Mouse (Mus musculus) testis, adult 2 months (tissue): Measurements from ENCODE around the gene Anxa4. TPM values are rescaled to one million over a fixed set of nuclear protein-coding genes. Genes with fewer than 3 reads are reported as not detected.

Source experiments
- H3K27ac ChIP-seq: fragments of 200-500 bp; 2 replicates; pipeline ENCODE4 v1.5.1; 2012; ENCODE audit warnings: low read depth, low read length; ENCODE audit not compliant: control insufficient read depth, insufficient read depth
- H3K27me3 ChIP-seq: fragments of 200-500 bp; 2 replicates; pipeline ENCODE4 v1.6.1; 2012; ENCODE audit warnings: mild to moderate bottlenecking, low read length, moderate library complexity; ENCODE audit not compliant: control insufficient read depth, insufficient read depth
- H3K36me3 ChIP-seq: fragments of 200-500 bp; 2 replicates; pipeline ENCODE4 v1.6.1; 2012; ENCODE audit warnings: mild to moderate bottlenecking, low read length; ENCODE audit not compliant: control insufficient read depth, insufficient read depth
- H3K4me1 ChIP-seq: fragments of 200-500 bp; 2 replicates; pipeline ENCODE4 v1.6.1; 2012; ENCODE audit warnings: low read length; ENCODE audit not compliant: control insufficient read depth, insufficient read depth
- H3K4me3 ChIP-seq: fragments of 200-500 bp; 2 replicates; pipeline ENCODE4 v1.5.1; 2012; ENCODE audit warnings: low read depth, mild to moderate bottlenecking, low read length, moderate library complexity, mixed read lengths; ENCODE audit not compliant: control insufficient read depth
- CTCF ChIP-seq: fragments of 200-500 bp; IDR thresholded peaks from 2 replicates; pipeline ENCODE4 v1.5.1; 2012; ENCODE audit warnings: low read depth, mild to moderate bottlenecking, inconsistent platforms, low read length, moderate library complexity; ENCODE audit not compliant: control insufficient read depth, insufficient read depth, insufficient replicate concordance
- POLR2A ChIP-seq: fragments of 200-500 bp; IDR thresholded peaks from 2 replicates; pipeline ENCODE4 v1.6.1; 2012; ENCODE audit warnings: low read depth, mild to moderate bottlenecking, inconsistent platforms, low read length, moderate library complexity; ENCODE audit not compliant: control insufficient read depth
- polyA plus RNA-seq: library from polyadenylated mRNA; depleted of rRNA; stranded (reverse); fragments of >200 nt; gene quantifications from 2 replicates; pipeline ENCODE4 v1.2.3, GENCODE M21; 2012

Gene Anxa4
- polyA plus RNA-seq, 1 experiment: 5.7 TPM

DNA sequence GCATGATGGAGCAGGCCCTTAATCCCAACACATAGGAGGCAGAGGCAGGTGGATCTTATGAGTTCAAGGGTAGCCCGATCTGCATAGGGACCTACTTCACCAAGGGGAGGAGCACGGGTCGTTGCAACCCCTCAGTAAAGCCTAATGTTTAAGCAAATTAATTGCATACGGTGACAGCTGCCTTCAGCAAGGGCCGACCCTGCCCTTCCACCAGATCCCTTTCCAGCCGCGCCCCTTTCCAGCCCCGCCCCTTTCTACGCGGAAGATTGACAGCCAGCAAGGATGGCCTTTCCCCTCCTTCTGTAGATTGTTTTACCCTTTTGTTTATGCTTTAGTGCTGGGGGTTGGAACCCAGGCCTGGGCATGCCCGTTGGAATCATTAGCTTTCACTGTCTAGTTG lies 8.0 kb upstream of the Anxa4 start:
- H3K36me3 ChIP-seq: no peaks in the 10 kb centered on the region
- H3K27me3 ChIP-seq: no peaks in the 10 kb centered on the region
- TF ChIP-seq POLR2A: no peak
- TF ChIP-seq CTCF: no peak

DNA sequence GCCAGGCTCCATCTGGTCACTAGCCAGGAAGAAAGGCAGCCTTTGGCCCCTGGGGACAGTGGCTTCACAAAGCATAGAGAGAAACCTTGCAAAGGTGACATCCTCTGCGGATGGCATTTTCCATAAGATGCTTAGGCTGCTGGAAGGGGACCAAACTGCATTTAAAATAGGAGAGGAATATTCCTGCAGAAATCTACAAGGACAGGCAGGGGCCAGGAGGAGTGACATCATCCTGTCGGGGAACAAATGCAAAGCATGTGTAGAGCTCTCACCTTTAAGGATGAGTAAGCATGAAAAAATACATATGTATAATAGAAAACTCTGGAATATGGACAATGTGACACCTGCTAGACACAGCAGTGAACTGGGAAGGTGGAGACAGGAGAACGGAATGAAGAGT lies 7.1 kb upstream of the Anxa4 start:
- no peak for TF ChIP-seq POLR2A
- no peak for TF ChIP-seq CTCF
- Histone ChIP-seq H3K36me3 (no peaks in the 10 kb centered on the region), H3K27ac (no peak overlapping the region), H3K4me1 (peaks cover 2% of the 10 kb centered on the region; the same call in 1 of the 2 replicates), H3K27me3 (no peaks in the 10 kb centered on the region), H3K4me3 (no peak overlapping the region)

More for the DNA sequence above, 8.0 kb upstream of the Anxa4 start:
- H3K27ac ChIP-seq: no peak overlapping the region
- H3K4me3 ChIP-seq: peak overlapping the region; percentile 33
- H3K4me1 ChIP-seq: peaks cover 2% of the 10 kb centered on the region; the same call in 1 of the 2 replicates

GRCm38 (mm10) chr6:86797455-86797854 lies 4.1 kb upstream of the Anxa4 start:
- H3K27ac ChIP-seq: no peak overlapping the region
- no peak for TF ChIP-seq CTCF
- no peak for TF ChIP-seq POLR2A
- no peaks in the 10 kb centered on the region for H3K27me3 ChIP-seq
- peaks cover 7% of the 10 kb centered on the region for H3K4me1 ChIP-seq
- no peak overlapping the region for H3K4me3 ChIP-seq
- no peaks in the 10 kb centered on the region for H3K36me3 ChIP-seq

GRCm38 (mm10) chr6:86793957-86794356 lies 573 bp upstream of the Anxa4 start:
- no peaks in the 10 kb centered on the region for H3K27me3 ChIP-seq
- H3K36me3 ChIP-seq: no peaks in the 10 kb centered on the region
- no peak for TF ChIP-seq CTCF
- TF ChIP-seq POLR2A: no peak
- H3K4me1 ChIP-seq: peaks cover 6% of the 10 kb centered on the region
- no peak overlapping the region for H3K4me3 ChIP-seq
- H3K27ac ChIP-seq: no peak overlapping the region

DNA sequence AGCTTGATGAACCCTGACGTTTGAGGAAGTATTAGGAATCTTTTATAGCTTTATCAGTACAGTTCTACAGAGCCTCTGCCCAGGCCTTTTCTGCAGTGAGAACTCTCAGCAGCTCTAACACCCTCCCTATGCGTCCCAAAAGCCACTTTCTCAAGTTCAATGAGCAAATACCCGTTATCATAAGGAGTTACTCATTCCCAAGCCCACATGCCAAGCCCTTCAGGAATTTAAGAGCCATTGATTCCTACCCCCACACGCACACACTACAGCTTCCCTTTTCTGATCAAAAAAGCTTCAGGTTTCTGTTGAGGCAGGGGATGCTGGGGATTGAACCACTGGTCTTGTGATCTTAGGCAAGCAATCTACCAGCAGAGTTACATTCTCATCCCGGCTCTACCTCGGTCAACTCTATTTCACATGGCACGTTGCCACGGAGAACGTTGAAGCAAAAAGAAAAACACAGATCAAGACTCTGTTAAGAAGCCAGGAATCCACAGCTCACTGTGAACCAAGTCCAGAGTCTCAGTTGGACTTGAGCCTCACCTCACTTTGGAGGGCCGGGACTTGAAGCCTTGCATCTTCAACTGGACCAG lies 2.9 kb downstream of the Anxa4 start:
- TF ChIP-seq POLR2A: no peak
- TF ChIP-seq CTCF: no peak
- Histone ChIP-seq H3K4me1 (peaks cover 6% of the 10 kb centered on the region), H3K4me3 (no peak overlapping the region), H3K36me3 (no peaks in the 10 kb centered on the region), H3K27me3 (no peaks in the 10 kb centered on the region), H3K27ac (no peak overlapping the region)

- Histone ChIP-seq H3K4me3 (no peak overlapping the region), H3K27me3 (no peaks in the 10 kb centered on the region), H3K36me3 (no peaks in the 10 kb centered on the region), H3K4me1 (peaks cover 3% of the 10 kb centered on the region), H3K27ac (no peak overlapping the region)
- TF ChIP-seq POLR2A: no peak
- TF ChIP-seq CTCF: no peak
Measured at GRCm38 (mm10) chr6:86788242-86788641, 5.1 kb downstream of the Anxa4 start.

DNA sequence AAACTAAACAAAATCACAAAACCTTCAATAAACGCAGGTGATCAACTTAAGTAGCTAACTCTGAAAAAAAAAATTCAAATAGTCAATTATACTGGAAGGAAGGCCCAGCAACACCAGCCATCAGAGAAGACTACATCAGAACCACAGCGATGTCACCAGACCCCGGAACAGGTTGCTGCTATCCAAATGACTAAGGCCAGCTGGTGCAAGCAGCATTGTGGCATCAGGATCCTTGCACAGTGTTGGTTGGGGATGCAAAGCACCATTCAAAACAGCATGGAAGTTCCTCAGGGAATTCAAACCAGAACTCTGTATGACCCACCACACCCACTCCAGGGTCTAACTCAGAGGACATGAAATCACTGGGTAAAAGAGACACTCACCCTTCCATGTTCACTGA lies 6.8 kb downstream of the Anxa4 start:
- Histone ChIP-seq H3K4me1 (no peaks in the 10 kb centered on the region), H3K36me3 (no peaks in the 10 kb centered on the region), H3K27me3 (no peaks in the 10 kb centered on the region), H3K27ac (no peak overlapping the region), H3K4me3 (no peak overlapping the region)
- TF ChIP-seq POLR2A (no peak), CTCF (no peak)

GRCm38 (mm10) chr6:86784739-86785138 lies 8.6 kb downstream of the Anxa4 start:
- H3K36me3 ChIP-seq: no peaks in the 10 kb centered on the region
- peaks cover 2% of the 10 kb centered on the region; the same call in 1 of the 2 replicates for H3K4me1 ChIP-seq
- no peak for TF ChIP-seq CTCF
- no peak for TF ChIP-seq POLR2A
- no peaks in the 10 kb centered on the region for H3K27me3 ChIP-seq
- no peak overlapping the region for H3K27ac ChIP-seq
- no peak overlapping the region for H3K4me3 ChIP-seq

DNA sequence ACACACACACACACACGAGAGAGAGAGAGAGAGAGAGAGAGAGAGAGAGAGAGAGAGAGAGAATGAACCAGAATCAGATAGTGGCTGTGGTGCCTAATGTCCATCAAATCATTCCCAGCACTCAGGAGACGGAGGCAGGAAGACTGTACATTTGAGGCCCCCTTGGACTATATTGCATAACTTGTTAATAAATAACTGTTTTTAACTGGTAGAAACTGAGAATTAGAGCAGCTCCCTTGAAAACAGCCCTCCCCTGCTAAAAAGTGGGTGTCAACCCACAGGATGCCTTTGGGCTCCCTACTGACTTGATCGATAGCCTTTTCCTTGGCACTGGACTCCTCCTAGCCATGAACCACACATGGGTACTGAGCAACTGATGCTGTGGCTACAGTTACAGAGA lies 11.0 kb downstream of the Anxa4 start:
- Histone ChIP-seq H3K36me3 (no peaks in the 10 kb centered on the region), H3K4me1 (peaks cover 2% of the 10 kb centered on the region; the same call in 1 of the 2 replicates), H3K4me3 (no peak overlapping the region), H3K27me3 (no peaks in the 10 kb centered on the region), H3K27ac (no peak overlapping the region)
- TF ChIP-seq POLR2A (no peak), CTCF (no peak)
